Mouse (Mus musculus): Measurements from ENCODE around the gene Slc16a13.

Gene Slc16a13

DNA sequence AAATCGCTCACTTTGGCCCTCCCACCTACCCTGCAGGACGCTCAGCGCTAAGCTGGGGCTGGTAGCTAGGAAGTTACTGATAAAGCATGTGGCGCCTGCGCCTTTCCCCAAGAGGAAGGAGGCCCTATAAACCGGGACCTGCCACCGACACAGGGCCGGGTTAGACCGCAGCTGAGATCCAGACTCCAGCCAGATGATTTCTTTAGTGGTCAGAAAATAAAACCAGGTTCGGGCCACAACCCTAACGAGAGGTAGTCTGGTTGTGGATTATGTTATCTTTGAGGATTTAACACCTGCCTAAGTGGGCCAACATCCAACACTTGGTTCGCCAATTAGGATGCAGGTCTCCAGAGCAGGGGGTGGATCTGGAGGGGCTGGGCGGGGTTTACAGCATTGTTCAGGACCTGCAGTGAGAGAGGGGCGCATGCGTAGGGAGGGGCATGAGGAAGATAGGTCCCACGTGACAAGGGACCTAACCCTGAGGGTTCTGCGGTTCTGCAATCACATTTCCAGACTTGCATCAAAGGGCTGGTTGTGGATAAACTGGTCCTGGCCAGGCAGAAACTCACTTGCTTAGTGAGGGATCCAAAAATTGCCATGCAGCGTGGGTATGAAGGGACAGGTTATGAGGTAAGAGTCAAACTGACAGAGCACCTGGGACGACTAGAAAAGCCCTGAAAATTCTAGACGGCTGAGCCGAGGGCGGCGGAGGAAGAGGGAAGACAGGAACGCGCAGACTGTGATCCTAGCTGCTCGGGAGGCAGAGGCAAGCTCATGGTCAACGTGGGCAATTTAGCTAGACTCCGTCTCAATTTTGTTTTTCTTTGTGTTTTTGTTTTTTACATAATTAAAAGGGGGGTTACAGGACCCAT, at the start of gene Slc16a13:
Slc16a13 (minus strand) TSS at position 334 of the 872 bp plus-strand sequence.
- in situ Hi-C loops (cut with MboI, MseI): no loop called here

DNA sequence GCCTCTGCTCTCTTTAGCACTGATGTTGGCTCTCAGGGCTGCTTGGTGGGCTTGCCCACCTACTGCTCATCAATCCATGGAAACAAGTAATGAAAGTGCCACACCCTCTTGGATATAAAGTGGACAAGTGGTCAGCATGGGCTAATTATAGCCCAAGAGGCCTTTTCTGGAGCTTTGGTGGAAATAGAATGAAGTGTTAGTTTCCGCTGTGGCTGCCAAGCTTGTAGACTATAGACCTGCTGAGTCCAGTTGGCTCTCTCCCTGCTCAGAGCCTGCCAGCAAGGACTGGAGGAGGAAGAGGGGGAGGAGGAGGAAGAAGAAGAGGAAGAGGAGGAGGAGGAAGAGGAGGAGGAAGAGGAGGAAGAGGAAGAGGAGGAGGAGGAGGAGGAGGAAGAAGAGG, 45.5 kb upstream of the Slc16a13 start:
- in situ Hi-C loops (cut with MboI, MseI): no loop called here

DNA sequence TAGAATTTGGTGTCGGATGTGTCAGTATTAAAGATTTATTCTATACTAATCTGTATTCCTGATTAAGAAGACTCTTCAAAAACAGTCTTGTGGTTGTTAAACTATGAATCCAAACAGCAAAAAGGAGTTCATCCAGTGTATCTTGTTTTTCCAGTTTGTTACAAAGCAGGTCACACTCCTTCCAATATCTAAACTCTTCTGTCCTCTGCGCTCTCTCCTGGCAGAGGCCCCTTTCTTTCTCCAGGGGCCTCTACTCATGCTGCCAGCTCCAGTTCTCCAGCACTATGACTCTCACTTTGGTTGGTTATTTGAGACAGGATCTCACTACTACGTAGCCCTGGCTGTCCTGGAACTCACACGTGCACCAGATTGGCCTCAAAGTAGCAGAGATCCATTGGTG, 45.0 kb upstream of the Slc16a13 start:
- in situ Hi-C loops (cut with MboI, MseI): no loop called here

DNA sequence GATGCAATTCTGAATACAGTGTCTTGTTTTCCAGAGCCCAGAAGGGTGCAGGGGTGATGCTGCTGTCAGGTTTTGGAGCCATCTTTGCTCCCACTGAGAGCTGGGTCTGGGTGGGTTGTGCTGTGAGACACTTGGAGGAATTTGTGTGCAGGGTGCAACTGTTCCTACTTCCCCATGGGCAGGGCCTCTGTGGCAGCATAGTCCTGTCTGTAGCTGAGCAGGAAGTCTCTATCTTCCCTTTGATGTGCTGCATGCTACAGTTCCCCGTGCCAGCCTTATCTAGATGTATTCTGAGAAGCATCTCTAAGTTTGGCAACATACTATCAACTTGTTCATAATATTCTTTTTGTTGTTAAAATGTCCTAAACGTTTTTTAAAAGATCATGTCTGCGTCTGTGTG, 44.4 kb upstream of the Slc16a13 start:
- in situ Hi-C loops (cut with MboI, MseI): no loop called here

DNA sequence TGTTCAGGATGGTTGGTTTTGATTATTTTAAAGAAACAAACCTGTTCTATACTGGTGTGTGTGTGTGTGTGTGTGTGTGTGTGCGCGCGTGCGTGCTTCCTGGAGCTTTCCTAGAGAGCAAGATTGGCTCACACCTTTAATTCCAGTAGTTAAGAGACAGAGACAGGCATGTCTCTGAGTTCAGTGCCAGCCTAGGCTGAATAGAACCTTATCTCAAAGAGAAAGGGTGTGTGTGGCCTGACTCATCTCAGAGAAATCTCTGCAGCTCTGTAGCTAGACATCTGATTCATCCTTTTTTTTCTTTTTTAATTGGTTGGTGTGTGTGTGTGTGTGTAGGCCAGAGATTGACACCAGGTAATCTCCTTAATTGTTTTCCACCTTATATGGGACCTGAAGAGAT, 38.2 kb upstream of the Slc16a13 start:
- in situ Hi-C loops (cut with MboI, MseI): no loop called here

DNA sequence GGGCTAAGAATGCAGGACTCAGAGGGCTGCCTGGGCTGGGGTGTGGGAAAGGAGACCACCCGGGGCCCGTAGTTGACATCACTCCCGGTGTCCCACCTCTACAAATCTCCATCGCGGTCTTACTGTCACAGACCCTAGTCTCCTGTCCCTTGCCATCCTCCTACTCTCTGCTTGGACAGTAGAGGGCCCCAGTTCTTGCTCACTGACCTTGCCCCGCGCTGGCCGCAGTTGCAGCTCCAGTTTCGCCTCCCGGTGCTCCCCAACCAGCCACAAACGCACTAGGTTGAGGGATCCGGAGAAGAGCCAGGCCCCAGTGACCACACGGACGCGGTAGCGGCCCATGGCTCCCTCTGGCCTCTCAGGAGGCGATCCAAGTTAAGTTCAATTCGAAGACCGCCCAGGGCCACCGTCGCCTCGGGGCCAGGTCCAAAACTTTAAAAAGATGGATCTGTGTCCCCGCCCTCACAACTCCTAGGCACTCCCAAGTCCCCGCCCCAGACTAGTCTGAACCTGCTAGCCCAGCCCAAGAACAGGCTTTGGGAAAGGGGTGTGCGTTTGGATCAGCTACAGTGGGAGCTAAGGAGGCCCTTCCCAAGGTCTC, 34.2 kb upstream of the Slc16a13 start, which contains the start of gene Alox12:
Alox12 (minus strand) TSS at position 423 of the 601 bp plus-strand sequence.
- in situ Hi-C loops (cut with MboI, MseI): loop anchor here (5.0 kb wide), 1 partner anchor 57 kb away; no protein-coding TSS in a partner anchor

DNA sequence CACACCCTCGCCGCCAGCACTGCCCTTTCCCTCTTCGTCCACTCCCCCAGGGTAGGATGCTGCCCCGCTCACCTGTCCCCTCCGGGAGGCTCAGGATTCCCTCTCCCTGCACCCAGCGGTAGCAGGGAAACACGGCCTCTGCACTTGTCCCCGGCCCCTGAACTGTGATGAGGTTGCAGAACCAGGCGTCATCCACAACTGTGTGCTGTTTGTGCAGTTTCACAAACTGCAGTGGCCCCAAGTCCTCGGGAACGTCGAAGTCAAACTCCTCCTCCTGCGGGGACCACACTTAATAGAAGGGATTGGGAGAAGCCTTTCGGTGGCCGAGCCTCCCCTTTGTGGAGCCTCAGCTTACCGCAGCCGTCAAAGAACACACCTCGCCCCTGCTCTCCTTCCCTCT, 33.5 kb upstream of the Slc16a13 start:
- in situ Hi-C loops (cut with MboI, MseI): loop anchor here (5.0 kb wide), 1 partner anchor 58 kb away; no protein-coding TSS in a partner anchor

DNA sequence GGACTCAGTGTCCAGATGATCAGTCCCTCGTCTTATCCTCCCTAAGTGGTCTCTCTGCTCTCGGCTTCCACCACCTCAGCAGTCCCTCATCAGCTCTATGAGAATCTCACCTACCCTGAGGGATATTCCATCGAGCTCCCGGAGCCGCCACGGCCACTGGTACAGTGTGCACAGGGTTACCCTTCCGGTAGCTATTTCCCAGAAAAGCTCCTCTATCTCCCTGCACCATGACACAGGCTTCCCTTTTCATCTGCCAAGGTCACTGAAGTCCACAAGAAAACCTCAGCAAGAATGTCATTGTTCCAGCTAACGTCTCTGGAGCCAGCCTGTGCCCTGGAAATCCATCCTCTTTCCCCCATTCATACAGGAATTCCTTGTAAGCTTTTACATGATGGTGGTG, 31.0 kb upstream of the Slc16a13 start:
- in situ Hi-C loops (cut with MboI, MseI): loop anchor here (5.0 kb wide), 1 partner anchor 60 kb away; no protein-coding TSS in a partner anchor

DNA sequence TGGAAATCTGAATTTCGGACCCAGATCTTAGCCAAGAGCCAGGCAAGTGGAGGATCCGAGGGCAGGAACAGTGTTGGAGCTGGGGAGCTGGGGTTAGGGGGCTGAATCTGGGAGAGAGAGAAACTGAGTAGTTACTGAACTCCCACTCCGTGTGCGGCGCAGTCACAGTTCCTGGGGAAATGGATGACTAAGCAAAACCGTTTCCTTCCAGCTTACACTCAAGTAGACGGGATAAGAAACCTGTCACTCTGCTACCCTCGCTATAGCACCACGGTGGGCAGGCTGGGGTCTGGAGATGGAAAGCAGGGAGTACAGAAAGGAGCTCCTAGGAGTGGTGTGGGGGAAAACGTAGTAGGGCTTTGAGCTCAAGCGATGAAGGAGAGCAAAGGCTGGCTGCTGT, 29.3 kb upstream of the Slc16a13 start:
- in situ Hi-C loops (cut with MboI, MseI): loop anchor here (5.0 kb wide), 1 partner anchor 62 kb away; no protein-coding TSS in a partner anchor

DNA sequence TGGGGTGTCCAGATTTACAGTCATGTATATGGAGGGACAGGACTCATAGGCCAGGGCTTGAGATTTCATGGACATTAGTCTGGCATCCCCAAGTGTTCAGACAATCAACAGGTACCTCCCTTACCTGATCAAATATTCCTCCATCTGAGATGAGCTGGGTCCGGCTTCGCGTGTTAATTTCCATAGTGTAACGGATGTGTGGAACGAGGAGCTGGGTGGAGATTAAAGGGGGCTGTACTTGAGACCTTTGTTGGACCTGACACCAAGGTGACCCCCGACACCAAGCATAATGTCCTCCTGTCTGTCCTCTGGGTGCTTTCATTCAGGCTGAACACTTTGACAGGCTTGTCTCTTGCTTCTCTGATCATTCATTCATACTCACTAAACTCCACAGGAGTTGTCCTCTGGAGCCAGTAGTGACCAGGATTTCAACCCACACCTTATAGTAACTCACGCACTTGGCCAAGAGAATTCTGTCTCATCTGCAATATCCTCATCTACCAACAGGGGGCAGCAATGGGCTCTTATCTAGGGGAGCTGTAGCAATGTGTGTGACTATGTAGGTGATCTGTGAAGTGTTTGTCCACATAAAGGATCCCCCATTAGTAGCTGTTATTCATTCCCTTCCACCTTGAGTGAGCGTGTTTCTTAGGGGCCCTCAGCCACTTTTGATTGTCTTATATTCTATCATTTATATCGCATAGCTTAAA, 26.4 kb upstream of the Slc16a13 start:
- in situ Hi-C loops (cut with MboI, MseI): loop anchor here (5.0 kb wide), 1 partner anchor 45 kb away; no protein-coding TSS in a partner anchor

DNA sequence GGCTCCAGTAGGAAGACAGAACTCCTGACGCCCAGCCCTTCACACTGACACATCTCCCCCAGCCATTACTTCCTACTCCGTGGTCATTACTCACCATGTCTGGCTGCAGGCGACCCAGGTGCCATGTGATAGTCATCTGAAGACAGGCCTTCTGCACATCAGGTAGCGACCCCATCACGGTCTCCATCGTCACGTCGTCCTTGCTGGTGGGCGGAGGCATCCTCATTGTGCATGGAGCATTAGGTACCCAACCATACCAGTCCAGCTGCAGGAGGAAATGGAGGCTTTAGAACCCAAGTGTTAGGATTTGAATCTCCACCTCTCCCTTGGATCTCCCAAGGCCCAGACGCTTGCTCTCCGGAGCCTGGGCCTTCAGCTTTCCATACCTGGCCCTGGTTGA, 21.7 kb upstream of the Slc16a13 start:
- in situ Hi-C loops (cut with MboI, MseI): no loop called here

DNA sequence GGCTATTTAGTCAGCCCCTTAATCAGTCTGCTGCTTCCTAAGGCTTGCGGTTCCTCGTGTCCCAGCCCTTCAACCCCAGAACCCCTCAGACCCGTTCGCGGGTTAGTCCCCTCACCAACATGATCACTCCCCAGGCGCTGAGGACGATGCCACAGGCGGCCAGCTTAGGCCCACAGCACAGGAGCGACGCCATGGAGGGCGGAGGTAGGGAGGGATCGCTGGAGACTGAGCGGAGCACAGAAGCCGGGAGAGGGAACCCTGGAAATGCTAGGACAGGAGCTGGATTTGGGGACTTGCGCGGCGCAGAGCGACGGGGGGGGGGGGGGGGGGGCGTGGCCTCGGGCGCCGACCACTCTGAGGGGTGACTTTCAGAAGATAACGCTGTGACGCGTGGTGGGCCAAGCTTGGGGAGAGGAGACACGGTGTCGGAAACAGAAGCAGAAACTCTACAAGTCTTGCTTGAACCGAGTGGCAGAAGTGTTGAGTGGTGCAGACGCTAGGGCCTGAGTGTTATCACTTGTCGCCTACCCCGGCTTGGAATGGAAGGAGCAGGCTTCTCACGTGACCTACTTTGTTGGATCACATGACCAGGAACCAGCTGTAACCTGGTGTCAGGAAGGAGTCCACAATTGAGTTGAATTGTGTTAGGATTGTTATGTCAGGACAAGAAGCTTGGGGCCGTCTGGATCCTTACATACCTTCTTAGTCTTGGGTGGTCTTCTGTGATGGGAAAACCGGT, 18.8 kb upstream of the Slc16a13 start, which contains the start of the genes Gm21988 and Rnasek:
Gm21988 (minus strand) TSS at position 290 of the 739 bp plus-strand sequence.
Rnasek (minus strand) TSS at position 302 of the 739 bp plus-strand sequence.
- in situ Hi-C loops (cut with MboI, MseI): no loop called here

DNA sequence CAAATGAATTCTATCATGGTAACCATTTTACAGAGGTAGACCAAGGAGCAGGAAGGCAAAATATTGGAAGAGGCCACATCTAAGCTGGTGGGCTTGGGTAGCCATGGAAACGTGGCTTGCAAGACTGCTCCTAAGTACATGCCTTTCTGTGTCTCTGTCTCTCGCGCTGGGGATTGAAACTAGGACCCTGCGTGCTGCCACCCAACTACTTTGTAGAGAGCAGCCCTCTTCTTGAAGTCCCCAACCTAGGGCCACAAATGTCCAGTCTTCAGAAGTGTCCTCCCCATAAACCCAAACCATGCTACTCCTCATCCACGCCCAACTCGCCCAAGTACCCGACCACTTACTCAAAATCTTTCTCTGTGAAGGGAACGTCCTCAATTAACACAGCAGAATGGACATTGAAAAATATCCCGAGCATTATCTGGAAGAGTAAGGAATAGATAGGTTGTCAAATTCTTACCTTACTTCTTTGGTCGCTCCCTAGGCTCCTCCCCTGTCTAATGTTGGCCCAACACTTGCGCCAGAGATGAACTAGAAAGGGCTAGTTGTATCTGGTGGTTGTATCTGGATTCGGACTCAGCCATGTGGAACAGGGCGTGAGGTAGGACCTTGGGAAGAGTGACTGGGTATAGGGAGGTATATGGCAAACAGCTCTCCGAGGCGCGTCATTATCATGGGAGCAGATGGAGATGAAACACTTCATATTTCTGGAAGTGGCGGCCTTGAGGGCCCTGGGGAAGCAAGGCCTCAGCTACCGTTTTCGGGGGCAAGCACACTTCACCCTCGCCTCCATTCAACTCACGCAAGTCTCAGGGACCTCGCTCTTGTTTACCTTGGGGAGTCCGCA, 18.0 kb upstream of the Slc16a13 start:
- in situ Hi-C loops (cut with MboI, MseI): no loop called here

DNA sequence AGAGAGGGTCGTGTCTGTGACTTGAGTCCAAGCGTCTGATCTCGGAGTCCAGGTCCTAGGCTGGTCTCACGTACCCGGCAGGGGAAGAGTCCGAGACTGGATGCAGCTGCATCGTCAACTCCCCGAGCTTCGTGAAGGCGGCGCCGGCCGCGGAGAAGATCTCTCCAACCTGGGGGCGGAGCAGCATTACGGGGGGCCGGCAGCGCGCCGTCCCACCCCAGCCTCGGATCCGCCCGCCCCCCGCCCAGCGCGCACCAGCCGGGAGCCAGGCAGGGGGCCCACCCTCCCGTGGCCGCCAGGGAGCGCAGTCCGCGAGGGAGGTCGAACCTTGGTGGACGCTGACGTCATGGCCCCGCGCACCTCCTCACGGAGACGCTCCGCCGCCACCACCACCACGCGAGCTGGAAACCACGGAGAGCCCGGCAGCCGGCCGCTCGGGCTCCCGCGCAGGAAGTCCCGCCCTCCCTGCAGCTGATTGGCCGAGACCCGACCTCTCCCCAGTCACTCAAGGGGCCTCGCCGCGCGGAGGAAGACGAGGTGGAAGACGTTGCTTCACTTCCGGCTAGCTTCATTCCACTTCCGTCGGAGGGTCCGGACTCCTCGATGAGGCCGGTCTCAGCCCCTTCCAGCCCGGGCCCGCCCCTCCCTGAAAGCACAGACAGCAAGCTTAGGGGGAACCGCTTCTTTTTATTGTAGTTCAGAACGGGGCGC, 16.7 kb upstream of the Slc16a13 start, which contains the start of gene 0610010K14Rik:
0610010K14Rik (minus strand) TSS at position 458 of the 711 bp plus-strand sequence.
- in situ Hi-C loops (cut with MboI, MseI): no loop called here

DNA sequence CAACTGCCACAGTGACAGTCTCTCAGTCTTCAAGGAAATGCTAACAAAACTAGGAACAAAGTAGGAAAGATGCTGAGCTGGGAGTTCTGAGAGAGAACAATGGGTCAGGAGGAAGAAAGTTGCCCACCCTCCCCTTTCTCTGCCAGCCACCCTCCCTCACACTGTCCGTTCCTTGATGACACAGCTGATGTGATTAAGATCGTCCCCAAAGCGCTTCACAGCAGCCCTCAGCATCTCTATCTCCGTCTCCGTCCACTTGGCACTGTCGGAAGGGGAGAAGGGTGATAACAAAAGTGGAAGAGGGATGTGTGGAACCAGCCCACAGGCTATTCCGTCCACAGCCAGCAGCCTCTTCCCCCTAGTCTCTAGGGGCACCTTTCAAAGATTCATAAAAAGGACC, 15.9 kb upstream of the Slc16a13 start:
- in situ Hi-C loops (cut with MboI, MseI): no loop called here

DNA sequence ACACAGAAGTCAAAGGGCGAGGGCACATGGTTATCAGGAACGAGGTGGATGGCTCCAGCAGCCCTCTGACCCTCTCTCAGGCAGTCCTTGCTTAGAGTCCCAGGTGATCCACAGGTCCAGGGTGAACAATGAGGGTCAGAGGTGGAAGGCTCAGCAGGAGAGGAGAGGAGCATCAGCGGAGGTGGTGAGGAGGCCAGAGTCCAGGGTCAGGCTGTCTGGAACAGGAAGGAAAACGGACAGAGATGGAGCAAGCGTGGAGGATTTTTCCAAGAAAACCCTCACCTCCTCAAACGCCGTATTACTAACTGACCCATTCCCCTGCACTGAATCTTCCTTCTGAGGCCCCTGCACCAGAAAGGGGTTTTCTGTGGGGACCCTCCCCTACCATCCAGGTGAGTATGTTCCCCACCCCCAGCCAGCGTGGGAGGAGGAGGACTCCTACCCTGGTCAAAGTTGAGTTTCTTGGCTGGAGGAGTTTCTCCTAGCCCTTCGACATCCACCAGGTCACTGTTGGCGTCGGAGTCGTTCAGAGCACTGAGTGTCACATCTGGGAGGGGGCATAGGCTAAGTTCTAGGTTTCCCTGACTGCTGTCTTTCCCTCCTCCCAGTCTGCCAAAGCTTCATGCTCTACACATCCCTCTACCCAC, 14.5 kb upstream of the Slc16a13 start:
- in situ Hi-C loops (cut with MboI, MseI): no loop called here

DNA sequence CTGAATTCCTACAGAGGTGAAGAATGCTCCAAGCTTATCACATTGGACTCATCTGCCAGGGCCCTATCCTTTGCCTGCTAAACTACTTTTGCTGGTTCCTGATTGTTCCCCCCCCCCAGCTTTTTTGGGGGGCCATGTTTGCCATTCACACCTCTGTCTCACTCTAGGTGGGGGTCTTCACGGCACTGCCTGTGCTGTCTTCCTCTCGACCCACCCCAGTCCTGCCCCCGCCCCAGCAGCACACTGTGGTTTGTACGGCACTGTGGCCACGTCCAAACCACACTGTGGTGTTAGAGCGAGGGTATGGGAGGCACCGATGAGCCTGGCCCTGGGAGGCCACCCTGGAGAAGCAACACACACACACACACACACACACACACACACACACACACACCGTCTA, 13.6 kb upstream of the Slc16a13 start:
- in situ Hi-C loops (cut with MboI, MseI): no loop called here

DNA sequence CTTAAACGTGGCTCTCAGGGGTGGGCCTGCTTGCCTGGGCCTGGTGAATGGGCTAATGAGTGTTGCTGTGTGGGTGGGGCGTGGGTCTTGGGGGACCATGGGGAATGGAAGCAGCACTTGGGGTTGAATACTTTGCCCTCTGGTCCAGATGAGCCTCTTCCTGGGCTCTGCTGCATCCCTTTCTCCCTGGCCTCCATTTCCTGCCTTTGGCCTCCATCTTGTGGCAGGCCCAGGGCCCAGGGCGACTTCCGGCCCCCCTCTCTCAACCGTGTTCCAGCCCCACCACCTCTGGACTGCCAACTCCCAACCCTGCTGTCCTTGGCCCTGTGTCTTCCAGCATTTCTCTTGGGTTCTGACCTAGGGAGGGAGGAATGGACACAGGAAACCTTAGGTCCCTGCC, 13.2 kb upstream of the Slc16a13 start:
- in situ Hi-C loops (cut with MboI, MseI): no loop called here

DNA sequence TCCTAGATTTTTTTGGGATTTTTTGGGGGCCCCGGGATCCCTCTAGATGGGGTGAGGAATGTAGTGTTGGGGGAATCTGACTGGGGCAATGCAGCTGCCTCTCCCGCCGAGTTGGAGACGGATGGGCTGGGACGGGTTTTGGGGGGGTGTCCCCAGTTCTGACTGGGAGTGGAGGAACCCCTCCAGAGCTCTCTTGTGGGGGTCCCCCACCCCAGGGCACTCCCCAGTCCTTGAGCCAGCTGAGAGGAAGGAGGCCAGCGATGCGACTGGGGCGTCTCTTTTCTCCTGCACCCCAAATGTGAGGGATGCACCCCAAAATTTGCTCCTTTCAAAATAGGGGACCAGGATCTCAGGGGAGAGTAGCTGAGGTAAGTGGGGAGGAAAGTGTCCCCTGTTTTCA, 12.2 kb upstream of the Slc16a13 start:
- in situ Hi-C loops (cut with MboI, MseI): no loop called here

All from regulatory T cell (primary cell).